Mouse (Mus musculus): ENCODE data around the gene Gsdmc4. TPM values are rescaled to one million over a fixed set of nuclear protein-coding genes. Genes with fewer than 3 reads are reported as not detected.
"Not testable (repeated sequence)": the region's sequence is repeated elsewhere in the genome, so short reads cannot be mapped to it uniquely, and the experiment has no call there.

Gsdmc4 gene
- under 1 TPM in 1 of 2 experiments, not detected in 1; 0.18 TPM for total RNA-seq (2021)
- long read RNA-seq, experiment 1 = 0 reads
- long read RNA-seq, experiment 2 = 0 reads

DNA sequence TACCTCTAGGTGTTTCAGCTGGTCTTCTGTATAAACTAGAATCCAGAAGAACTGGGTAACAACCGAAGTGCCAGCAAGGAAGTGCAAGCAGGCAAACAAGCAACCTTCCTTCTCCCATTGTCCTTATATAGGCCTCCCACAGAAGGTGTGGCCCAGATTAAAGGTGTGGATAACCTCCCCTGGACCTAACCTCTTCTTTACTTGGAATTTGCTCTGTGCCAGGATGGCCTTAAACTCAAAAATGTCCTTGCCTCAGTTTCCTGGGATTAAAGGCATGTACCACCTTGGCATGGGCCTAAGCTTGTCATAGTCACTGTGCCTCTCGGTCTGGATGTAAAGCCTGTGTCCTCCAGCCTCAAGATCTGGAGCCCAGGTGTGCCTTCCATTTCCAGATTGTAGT lies at the start of gene Gsdmc4:
Gene Gsdmc4, minus strand, starts transcription at position 101 of the 400 bp plus-strand sequence.
- intact Hi-C loops (cut with DNase I); DNase-seq (ENCODE audit: low spot score in 2 of 2): not testable (repeated sequence)

DNA sequence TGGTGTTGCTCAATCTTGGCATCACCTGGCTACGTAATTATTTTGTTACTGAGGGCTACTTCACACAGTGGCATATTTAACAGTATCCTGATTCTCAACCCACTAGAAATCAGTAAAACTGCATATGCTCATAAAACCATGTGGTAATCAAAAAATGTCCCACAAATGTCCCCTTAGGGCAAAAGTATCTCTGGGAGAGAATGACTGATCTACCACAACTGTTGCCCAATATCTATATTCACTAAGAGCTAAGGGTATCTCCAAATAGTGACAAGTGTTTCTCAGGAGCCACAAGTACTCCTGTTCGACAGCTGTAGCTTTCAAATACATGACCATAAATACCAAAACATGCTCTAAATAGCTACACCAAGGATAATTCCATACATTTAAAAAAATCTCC lies 48.4 kb upstream of the Gsdmc4 start:
- DNase-seq (ENCODE audit: low spot score in 2 of 2) = no peak
- intact Hi-C loops (cut with DNase I) = no loop called here

DNA sequence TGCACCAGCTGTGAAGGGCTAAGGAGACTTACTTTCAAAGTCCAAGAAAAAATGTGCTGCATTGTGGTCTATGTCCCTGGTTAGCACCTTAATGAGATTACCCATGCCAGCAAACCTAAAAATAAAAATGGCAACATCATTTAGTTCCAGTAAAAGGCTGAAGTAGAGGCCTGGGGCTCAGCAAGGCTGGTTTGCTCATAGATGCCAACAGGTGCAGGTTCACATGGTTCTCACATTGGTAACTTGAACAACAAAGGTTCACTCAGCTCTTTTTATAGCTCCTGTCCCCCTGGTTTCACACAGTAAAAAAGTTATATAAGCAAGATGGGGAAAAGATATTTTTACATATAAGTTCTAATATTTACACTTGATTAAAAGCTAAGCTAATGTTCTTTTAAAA lies 45.5 kb upstream of the Gsdmc4 start:
- intact Hi-C loops (cut with DNase I) = no loop called here

DNA sequence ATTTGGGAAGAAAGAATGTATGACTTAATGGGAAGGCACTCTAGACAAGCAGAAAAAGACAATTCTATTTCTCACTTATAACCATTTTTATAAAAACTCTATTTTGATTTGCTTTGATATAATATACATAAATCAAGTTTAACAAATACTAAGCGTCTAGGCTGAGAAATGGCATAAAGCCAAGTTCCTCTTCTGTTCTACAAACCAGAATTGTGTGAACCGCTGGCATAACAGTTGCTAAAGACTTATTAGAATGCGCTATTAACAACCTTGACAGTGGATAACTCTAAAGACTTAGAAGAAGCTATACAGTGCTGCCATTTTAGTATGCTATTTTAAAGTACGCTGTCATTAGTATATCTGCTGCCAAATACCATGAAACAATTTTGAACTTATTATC lies 41.2 kb upstream of the Gsdmc4 start:
- intact Hi-C loops (cut with DNase I) = no loop called here
- DNase-seq (ENCODE audit: low spot score in 2 of 2) = no peak

More for the DNA sequence above, 45.5 kb upstream of the Gsdmc4 start:
- no peak for DNase-seq (ENCODE audit: low spot score in 2 of 2)

DNA sequence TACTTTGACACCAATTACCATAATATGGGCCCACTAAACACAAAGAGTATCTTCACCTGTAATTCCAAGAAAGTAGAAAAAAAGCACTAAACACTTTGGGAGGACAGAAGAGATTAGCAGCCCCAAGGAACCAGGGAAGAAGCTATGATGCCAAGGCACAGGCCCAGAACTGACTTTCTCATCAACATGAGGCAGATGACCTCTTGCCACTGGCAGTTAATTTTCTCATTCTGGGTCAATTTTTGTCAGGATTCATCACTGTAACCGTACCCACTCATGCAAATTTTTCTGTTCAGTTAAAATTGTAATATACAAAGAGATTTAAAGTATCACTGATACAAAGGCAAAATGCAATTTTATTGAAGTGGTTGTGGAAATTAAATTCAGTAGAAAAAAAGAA lies 29.1 kb upstream of the Gsdmc4 start:
- DNase-seq (ENCODE audit: low spot score in 2 of 2) = no peak
- intact Hi-C loops (cut with DNase I) = no loop called here

DNA sequence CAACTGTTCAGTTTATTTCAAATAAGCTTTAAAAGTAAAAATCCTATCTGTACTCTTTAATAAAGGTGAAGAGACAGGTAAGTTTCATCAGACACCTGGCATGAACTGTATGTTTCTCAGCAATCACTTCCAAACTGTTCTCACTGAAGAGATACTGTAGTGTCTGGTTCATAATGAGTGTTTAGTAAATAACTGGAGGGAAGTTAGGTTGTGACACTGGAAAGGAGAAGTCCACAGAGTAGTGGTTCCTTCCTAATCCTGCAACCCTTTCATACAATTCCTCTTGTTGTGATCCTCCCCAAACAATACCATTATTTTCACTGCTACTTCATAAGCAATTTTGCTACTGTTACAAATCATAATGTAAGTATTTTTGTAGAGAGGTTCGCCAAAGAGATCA lies 20.6 kb upstream of the Gsdmc4 start:
- DNase-seq (ENCODE audit: low spot score in 2 of 2) = no peak
- intact Hi-C loops (cut with DNase I) = no loop called here

DNA sequence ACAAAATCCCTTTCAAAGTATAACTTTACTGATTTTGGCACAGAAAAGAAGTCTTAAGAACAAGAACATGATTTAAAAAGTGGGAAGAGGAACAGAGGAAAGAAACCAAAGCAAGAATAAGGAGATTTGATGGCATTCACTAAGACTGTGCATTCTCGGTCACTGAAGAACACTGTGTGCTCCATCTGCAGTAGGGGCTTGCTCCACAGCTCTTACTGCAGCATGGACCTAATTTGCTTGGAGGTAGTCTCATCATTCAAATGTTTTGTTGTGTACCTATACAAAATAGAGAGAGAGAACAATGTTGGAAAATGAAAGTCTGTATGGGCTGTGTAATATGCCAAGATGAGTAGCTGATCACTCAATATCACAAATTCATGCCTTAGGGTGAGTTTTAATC lies 19.3 kb upstream of the Gsdmc4 start:
- no peak for DNase-seq (ENCODE audit: low spot score in 2 of 2)
- intact Hi-C loops (cut with DNase I) = no loop called here

DNA sequence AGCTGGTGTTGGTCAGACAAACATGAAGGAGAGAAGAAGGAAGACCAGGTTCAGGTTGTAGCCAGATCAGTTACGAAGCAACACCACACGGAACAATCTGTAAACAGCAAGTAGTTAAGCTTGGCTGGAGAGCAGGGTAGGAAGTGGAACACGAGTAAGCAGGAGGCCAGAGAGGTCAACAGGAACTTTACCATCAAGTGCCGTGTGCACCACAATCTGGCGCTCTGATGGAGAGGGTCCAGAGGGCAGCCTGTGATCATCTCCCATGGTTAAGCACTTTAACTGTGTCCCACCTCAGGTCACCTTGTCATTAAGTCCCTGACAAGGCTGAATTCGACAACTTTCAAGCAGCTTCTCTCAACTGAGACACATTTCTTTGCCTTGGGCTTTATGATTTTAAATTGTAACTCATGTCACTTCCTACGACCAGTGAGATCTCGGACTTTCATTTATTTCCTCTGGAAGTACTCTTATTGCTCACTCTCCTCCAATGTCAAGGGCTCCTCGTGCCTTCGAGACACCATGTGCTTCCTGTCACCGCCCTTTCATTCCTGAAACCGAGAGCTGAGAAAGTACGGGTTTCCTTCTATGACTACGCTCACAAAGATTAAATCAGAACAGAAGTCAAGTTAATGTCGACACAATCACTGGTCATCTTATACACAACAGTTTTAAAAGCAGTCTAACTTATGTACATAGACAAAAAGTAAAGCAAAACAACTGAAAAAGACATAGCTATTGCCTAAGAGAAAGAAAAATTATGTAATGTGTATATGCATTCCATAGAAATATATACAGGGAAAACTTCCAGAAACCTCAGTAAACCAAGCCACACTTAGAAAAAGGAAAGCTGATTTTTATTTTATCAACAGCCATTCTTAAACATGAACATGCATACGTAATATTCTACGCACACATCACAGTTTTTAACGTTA lies 18.3 kb upstream of the Gsdmc4 start:
- intact Hi-C loops (cut with DNase I) = no loop called here
- DNase-seq (ENCODE audit: low spot score in 2 of 2) = no peak

DNA sequence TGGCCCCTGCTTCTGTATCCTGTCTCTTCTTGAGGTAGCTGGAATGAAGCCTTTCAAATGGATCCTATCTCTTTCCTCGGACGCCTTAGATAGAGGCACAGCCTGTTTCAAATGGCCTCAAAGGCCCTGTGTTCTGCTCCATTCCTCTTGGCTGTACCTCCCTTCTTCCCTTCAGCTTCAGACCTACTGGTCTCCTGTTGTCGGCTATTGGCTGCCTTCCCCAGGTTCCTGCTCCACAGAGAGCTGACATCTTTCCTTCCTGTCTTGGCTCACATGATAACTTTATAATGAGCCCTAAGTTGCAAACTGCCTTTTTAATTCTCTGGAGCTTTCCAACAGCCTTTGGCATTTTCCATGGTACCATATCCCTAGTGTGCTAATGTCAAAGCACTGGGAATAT lies 14.1 kb upstream of the Gsdmc4 start:
- intact Hi-C loops (cut with DNase I) = no loop called here

DNA sequence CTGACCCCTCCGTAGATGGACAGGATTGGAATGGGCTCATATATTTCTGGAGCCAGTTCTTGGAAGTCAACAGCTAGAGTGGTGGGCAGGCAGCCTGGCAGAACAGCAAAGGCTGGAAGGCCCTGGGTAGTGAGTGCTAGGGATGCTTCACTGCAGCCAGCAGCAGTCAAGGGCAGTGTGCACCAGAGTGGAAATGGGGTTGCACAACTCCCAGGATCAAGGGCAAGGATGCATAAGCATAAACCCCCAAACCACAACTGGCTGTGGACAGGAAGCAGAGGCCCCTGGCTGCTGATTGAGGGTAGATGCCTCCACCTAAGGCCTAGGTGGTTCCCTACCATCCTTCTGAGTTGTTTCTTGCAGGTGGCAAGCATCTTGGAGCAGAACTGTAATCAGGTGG lies 12.4 kb upstream of the Gsdmc4 start:
- intact Hi-C loops (cut with DNase I) = no loop called here
- DNase-seq (ENCODE audit: low spot score in 2 of 2) = no peak

More for the DNA sequence above, 14.1 kb upstream of the Gsdmc4 start:
- DNase-seq (ENCODE audit: low spot score in 2 of 2) = no peak

DNA sequence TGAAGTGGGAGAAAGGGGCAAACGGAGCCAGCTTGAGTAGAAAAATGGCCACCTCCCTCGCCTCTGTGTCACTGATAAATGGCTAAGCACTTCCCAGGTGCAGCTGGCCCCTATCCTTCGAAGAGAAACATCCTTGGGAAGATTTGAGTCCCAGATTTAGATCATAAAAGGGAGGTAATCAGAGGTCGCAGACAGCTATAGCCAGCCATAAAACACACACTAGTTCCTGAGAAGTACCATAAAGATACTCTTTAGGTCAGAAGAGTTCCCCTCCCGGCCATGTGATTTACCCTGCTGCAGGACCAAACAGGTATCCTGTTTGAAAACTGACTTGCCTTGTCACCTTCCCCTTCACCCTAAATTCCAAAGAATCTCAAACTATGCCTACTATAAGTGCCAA lies 9.5 kb upstream of the Gsdmc4 start:
- DNase-seq (ENCODE audit: low spot score in 2 of 2); intact Hi-C loops (cut with DNase I): not testable (repeated sequence)

DNA sequence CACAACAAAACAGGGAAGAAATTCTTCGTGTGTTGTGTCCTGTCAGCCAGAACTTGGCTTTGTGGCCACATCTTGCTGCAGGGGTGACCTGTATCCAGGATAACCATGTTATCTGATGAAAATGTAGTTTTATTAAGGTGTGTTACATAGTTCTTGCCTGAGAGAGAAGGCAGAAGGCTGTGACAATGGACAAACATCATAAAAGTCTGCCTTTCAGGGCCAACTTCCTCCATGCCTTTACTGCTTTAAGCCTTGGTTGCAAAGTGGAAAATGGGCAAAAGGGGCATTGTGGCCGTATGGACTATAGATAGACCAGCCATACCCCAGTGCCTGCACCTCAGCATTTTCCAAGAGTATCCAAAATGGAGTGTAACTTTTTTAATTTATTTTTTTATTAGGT lies 7.6 kb upstream of the Gsdmc4 start:
- DNase-seq (ENCODE audit: low spot score in 2 of 2); intact Hi-C loops (cut with DNase I): not testable (repeated sequence)

DNA sequence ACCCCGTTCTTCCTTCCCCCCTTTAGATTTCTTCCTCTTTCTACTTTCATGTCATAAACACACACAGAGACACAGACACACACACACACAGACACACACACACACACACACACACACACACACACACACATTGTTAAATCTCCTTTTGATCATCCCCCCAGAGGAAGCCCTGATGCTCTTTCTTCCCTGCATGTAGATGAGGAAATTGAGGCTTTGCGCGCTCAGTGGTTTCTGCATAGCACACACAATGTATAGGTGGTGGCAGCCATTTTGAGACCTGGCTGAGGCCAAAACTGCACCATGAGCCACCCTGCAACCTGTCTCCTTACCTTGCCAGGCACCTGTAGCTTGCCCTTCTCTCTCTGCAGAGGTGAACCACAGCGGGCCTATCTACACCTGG lies 4.5 kb upstream of the Gsdmc4 start:
- DNase-seq (ENCODE audit: low spot score in 2 of 2); intact Hi-C loops (cut with DNase I): not testable (repeated sequence)

DNA sequence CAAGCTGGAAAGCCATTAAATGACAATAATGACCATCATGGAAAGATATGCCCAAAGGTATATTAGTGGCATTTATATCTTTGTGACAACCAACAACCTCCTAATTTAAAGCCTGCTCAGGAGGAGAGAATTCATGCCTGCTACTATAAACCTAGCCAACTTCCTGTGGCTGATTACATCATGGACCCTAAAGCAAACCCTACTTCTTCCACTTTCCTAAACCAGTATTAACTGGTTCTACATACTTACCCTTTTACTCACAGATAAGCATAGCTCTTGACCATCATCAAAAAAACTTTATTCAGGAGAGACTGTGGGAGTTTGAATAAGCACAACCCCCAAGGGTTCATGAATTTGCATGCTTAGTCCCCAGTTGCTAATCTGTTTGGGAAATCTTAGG lies 2.2 kb downstream of the Gsdmc4 start:
- DNase-seq (ENCODE audit: low spot score in 2 of 2); intact Hi-C loops (cut with DNase I): not testable (repeated sequence)

DNA sequence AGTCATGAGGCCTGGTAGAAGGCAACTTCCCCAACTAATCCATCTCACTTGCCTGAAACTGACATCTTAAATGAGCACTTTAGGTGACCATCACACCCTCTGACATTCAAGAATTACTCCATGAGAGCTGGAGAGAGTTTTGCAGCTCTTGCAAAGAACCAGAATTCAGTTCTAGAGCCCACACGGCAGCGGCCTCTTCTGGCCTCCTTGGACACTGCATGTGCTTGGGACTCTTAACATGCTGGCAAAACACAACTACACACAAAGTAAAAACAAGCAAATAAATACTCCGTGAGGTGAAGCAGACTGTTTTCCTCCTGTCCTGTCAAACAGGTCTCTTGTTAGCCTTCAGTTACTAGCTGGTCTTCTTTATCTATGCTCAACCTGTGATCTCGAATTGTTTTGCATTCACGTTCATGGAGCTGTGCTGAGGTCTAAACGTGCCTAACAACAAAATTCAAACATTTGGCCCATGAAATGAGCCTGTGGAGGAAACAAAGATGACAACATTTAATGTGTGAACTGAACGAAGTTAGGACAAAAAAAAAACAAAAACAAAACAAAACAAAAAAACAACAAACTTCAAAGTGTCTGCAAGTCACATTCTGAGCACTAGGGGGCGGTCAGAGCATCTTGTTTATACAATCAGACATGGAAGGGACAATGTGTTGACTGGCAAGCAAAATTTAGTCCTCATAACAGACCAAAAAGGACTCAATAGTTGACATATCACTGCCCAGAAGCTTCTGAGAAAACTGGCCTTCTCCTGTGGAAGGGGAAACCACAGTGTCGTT lies 16.3 kb downstream of the Gsdmc4 start:
- intact Hi-C loops (cut with DNase I) = loop anchor here (10.0 kb wide), 1 partner anchor 219 kb away; no protein-coding TSS in a partner anchor
- peak; percentile 10 to 11 for DNase-seq (ENCODE audit: low spot score in 2 of 2)

DNA sequence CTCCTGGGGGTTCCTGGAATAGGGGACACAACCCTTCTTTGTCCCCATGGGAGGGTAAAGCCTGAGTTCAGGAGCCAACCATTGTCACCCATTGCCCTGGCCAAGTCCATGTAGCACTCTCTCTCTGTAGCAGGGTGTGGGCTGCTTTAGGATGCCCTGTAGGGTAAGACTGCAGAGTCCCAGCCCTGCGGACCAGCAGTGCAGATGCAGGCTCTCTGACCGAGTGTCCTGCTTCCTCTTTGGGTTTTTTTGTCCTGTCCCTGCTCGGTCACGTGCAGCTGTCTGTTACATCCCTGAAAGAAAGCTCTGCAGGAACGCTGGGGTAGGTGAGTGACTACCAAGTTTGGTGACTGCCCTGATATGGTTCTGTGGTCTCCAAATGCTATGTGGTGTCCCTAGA lies 23.7 kb downstream of the Gsdmc4 start:
- intact Hi-C loops (cut with DNase I); DNase-seq (ENCODE audit: low spot score in 2 of 2): not testable (repeated sequence)

DNA sequence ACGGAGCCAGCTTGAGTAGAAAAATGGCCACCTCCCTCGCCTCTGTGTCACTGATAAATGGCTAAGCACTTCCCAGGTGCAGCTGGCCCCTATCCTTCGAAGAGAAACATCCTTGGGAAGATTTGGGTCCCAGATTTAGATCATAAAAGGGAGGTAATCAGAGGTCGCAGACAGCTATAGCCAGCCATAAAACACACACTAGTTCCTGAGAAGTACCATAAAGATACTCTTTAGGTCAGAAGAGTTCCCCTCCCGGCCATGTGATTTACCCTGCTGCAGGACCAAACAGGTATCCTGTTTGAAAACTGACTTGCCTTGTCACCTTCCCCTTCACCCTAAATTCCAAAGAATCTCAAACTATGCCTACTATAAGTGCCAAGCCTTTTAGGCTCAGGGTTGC lies 24.1 kb downstream of the Gsdmc4 start:
- DNase-seq (ENCODE audit: low spot score in 2 of 2); intact Hi-C loops (cut with DNase I): not testable (repeated sequence)

DNA sequence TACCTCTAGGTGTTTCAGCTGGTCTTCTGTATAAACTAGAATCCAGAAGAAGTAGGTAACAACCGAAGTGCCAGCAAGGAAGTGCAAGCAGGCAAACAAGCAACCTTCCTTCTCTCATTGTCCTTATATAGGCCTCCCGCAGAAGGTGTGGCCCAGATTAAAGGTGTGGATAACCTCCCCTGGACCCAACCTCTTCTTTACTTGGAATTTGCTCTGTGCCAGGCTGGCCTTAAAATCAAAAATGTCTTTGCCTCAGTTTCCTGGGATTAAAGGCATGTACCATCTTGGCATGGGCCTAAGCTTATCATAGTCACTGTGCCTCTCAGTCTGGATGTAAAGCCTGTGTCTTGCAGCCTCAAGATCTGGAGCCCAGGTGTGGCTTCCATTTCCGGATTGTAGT lies 33.6 kb downstream of the Gsdmc4 start, which contains the start of gene Gsdmc3:
Gene Gsdmc3, minus strand, starts transcription at position 101 of the 400 bp plus-strand sequence.
- intact Hi-C loops (cut with DNase I); DNase-seq (ENCODE audit: low spot score in 2 of 2): not testable (repeated sequence)

DNA sequence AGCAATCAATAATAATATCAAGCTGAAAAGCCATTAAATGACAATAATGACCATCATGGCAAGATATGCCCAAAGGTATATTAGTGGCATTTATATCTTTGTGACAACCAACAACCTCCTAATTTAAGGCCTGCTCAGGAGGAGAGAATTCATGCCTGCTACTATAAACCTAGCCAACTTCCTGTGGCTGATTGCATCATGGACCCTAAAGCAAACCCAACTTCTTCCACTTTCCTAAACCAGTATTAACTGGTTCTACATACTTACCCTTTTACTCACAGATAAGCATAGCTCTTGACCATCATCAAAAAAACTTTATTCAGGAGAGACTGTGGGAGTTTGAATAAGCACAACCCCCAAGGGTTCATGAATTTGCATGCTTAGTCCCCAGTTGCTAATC lies 35.9 kb downstream of the Gsdmc4 start:
- DNase-seq (ENCODE audit: low spot score in 2 of 2); intact Hi-C loops (cut with DNase I): not testable (repeated sequence)

DNA sequence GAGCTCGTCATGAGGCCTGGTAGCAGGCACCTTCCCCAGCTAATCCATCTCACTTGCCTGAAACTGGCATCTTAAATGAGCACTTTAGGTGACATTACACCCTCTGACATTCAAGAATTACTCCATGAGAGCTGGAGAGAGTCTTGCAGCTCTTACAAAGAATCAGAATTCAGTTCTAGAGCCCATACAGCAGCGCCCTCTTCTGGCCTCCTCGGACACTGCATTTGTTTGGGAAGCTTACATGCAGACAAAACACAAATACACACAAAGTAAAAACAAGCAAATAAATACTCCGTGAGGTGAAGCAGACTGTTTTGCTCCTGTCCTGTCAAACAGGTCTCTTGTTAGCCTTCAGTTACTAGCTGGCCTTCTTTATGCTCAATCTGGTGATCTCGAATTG lies 50.1 kb downstream of the Gsdmc4 start:
- intact Hi-C loops (cut with DNase I) = loop anchor here (5.0 kb wide), 1 partner anchor 35 kb away; no protein-coding TSS in a partner anchor
- DNase-seq (ENCODE audit: low spot score in 2 of 2) = peak; percentile 9 to 11
